Mouse (Mus musculus) limb, embryonic 15.5 days (tissue): Measurements from ENCODE around the gene Xiap. TPM values are rescaled to one million over a fixed set of nuclear protein-coding genes. Genes with fewer than 3 reads are reported as not detected.

ENCODE experiments used
- ATAC-seq: fragments of 200-750 bp; cut with Nextera tagmentation; 2 replicates; pipeline ENCODE4 v1.8.0; 2017; ENCODE audit warnings: low read depth, moderate TSS enrichment; ENCODE audit not compliant: insufficient number of reproducible peaks, low FRiP score, low TSS enrichment
- H3K27ac ChIP-seq: fragments of 300-500 bp; sonication (generic); 2 replicates; pipeline ENCODE4 v1.5.1; 2015; ENCODE audit warnings: moderate library complexity, mild to moderate bottlenecking, inconsistent platforms
- H3K27me3 ChIP-seq: fragments of 300-500 bp; sonication (generic); 2 replicates; pipeline ENCODE4 v1.6.1; 2015; ENCODE audit warnings: inconsistent platforms
- H3K36me3 ChIP-seq: fragments of 300-500 bp; sonication (generic); 2 replicates; pipeline ENCODE4 v1.6.1; 2015; ENCODE audit warnings: inconsistent platforms
- H3K4me1 ChIP-seq: fragments of 300-500 bp; sonication (generic); 2 replicates; pipeline ENCODE4 v1.6.1; 2015; ENCODE audit warnings: inconsistent platforms
- H3K4me2 ChIP-seq: fragments of 300-500 bp; sonication (generic); 2 replicates; pipeline ENCODE4 v1.6.1; 2015; ENCODE audit warnings: mild to moderate bottlenecking, inconsistent platforms
- H3K4me3 ChIP-seq: fragments of 300-500 bp; sonication (generic); 2 replicates; pipeline ENCODE4 v1.5.1; 2015; ENCODE audit warnings: mild to moderate bottlenecking, inconsistent platforms
- H3K9ac ChIP-seq: fragments of 300-500 bp; sonication (generic); 2 replicates; pipeline ENCODE4 v1.6.1; 2015; ENCODE audit warnings: inconsistent platforms
- H3K9me3 ChIP-seq: fragments of 300-500 bp; sonication (generic); 2 replicates; pipeline ENCODE4 v1.6.1; 2016; ENCODE audit warnings: inconsistent platforms
- WGBS: fragments of 180-500 bp; shearing (Covaris S2); methylation state at CpG from one replicate; pipeline ENCODE4 v1.1.7; 2015; 5-methylcytosine and 5-hydroxymethylcytosine counted together
- polyA plus RNA-seq: library from polyadenylated mRNA; unstranded; fragments of >200 nt; fragmentation: Nextera tagmentation; extraction: Ambion mirVana; gene quantifications from 2 replicates; pipeline ENCODE4 v1.2.1, GENCODE M21; 2015

Gene Xiap
- polyA plus RNA-seq, 1 experiment from 2014 or later: 12.7 TPM

DNA sequence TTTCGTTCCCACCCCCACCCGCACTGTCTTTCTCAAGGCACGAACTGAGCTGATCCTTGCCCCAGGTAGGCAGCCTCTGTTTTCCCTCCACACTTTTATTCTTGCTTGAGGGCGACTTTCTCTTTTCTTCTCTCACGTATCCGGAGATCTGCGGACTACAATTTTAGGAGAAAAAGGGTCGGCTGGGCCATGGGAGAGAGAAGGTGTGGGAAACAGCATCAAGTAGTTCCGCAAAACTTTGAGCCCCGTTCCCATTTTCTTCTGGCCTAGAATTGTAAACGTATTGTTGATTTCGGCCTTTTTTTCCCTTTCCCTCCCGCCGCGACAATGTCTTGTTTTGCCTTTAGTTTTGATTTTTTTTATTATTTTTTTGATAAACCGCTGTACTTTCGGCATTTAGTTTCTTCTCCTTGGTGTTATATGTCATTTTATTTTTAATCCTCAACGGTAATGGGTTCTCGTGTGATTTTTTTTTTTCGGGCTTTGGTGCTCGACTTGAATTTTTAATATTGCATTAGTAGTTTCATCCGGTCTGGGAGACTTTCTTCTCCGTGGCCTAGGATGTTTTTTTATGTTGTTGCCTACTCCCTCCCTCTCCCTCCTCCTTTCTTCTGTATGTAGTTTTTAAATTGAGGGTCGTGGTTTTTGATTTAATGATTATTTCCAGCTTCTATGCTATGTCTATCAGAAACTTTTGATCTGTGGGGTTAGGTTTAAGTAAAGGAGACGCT is 91.7 kb downstream of the Xiap start:
- Histone ChIP-seq H3K9ac (peak overlapping the region; percentile 31; the same call in 1 of the 2 replicates), H3K4me3 (peak overlapping the region; percentile 56), H3K27me3 (no peaks in the 10 kb centered on the region), H3K9me3 (no peaks in the 10 kb centered on the region), H3K4me1 (peaks cover 2% of the 10 kb centered on the region; the same call in 1 of the 2 replicates), H3K27ac (peak overlapping the region; percentile 94), H3K4me2 (peak overlapping the region; percentile 36), H3K36me3 (no peaks in the 10 kb centered on the region)
- no peak for ATAC-seq
- WGBS: 12% methylated on average over 25 of the region's 25 CpGs

DNA sequence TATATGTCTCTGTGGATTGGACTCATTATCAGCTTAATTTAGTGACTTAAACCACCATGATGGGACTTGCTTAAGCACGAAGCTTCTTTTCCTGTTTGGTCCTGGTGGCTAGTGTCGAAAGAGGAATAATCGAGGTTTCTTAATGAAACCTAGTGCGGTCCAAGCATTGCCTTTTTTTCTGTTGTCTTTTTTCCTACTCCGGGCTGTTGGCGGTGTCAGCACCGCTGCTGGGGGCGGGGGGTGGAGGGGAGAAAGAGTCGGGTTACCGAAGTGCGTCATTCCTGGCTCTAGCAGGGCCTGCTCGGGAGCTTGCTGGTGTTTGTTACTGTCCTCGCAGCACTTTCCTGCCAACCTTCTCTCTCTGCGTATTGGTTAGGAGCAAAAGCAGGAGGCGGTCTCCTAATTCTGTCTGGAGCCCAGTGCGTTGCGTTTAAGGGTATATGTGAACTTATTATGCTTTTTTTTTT is 92.5 kb downstream of the Xiap start:
- WGBS: 13% methylated on average over 17 of the region's 17 CpGs
- peak overlapping the region; percentile 94 for H3K27ac ChIP-seq
- peak overlapping the region; percentile 36 for H3K4me2 ChIP-seq
- peak; percentile 81 for ATAC-seq
- H3K4me3 ChIP-seq: peak overlapping the region; percentile 56
- no peaks in the 10 kb centered on the region for H3K36me3 ChIP-seq
- no peaks in the 10 kb centered on the region for H3K9me3 ChIP-seq
- H3K4me1 ChIP-seq: peaks cover 2% of the 10 kb centered on the region; the same call in 1 of the 2 replicates
- H3K9ac ChIP-seq: 0 out of 2 replicates have a peak overlapping the region, but pooled peaks have one; percentile 26
- H3K27me3 ChIP-seq: no peaks in the 10 kb centered on the region

DNA sequence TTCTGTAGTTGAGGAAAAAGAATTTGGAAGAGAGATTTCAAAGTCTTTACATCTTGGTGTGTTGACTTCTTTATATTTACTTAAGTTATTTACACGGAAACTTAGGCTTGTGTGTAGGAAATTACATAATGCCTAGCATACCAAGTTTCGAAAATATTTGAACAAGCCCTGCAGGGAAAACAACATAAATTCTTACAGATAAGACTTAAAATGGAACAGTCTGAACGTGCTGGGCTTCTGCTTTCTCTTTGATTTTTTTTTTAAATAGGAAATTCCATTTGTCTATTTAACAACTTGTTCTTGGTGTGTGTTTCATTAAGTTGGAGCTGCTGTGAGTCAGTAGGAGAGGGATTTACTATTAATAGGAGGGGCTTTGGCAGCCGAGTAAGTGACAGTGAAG is 93.6 kb downstream of the Xiap start:
- H3K9me3 ChIP-seq: no peaks in the 10 kb centered on the region
- H3K9ac ChIP-seq: no peak overlapping the region
- no peaks in the 10 kb centered on the region for H3K36me3 ChIP-seq
- peak overlapping the region; percentile 36 for H3K4me2 ChIP-seq
- no peak for ATAC-seq
- H3K27me3 ChIP-seq: no peaks in the 10 kb centered on the region
- WGBS: 20% methylated on average over 4 of the region's 4 CpGs
- H3K27ac ChIP-seq: no peak overlapping the region
- peaks cover 2% of the 10 kb centered on the region; the same call in 1 of the 2 replicates for H3K4me1 ChIP-seq
- peak overlapping the region; percentile 56 for H3K4me3 ChIP-seq

Other genes starting within 250 kb of the Xiap start
- gene Thoc2, start 139.0 kb upstream of the Xiap start, polyA plus RNA-seq: 73.8 and 76.8 TPM in 2 replicates
- gene Stag2, start 89.6 kb downstream of the Xiap start, polyA plus RNA-seq: 37.5 and 42.1 TPM in 2 replicates